Mouse (Mus musculus) liver, embryonic 18 days (tissue): ENCODE results near the gene Olfr94. TPM values are rescaled to one million over a fixed set of nuclear protein-coding genes. Genes with fewer than 3 reads are reported as not detected.

Experiments
- polyA plus RNA-seq: library from polyadenylated mRNA; depleted of rRNA; stranded (reverse); fragments of >200 nt; gene quantifications from 2 replicates; pipeline ENCODE4 v1.2.3, GENCODE M21; 2012; rRNA removed

Gene Olfr94
- not detected in 2 replicates for polyA plus RNA-seq

GRCm38 (mm10) chr17:37200894-37201293 is at the start of gene Olfr94:
TSS of gene Olfr94 (minus strand) at chr17:37200994.

GRCm38 (mm10) chr17:37237230-37237629 is 36.4 kb upstream of the Olfr94 start, which contains the start of gene Olfr97:
TSS of gene Olfr97 (minus strand) at chr17:37237330.

GRCm38 (mm10) chr17:37219846-37220245 is 19.1 kb upstream of the Olfr94 start, which contains the start of gene Olfr96:
TSS of gene Olfr96 (plus strand) at chr17:37220146.

GRCm38 (mm10) chr17:37213018-37213417 is 12.2 kb upstream of the Olfr94 start, which contains the start of gene Olfr95:
TSS of gene Olfr95 (minus strand) at chr17:37213118.

GRCm38 (mm10) chr17:37193656-37194055 is 7.1 kb downstream of the Olfr94 start, which contains the start of gene Ubd:
TSS of gene Ubd (plus strand) at chr17:37193892.

GRCm38 (mm10) chr17:37161394-37161793 is 39.4 kb downstream of the Olfr94 start, which contains the start of gene Olfr93:
TSS of gene Olfr93 (minus strand) at chr17:37161494.

Other genes starting within 250 kb of the Olfr94 start
- 31.3 and 33.2 TPM in 2 replicates for gene Ppp1r11, start 249.3 kb downstream of the Olfr94 start, polyA plus RNA-seq
- gene Znrd1, start 242.4 kb downstream of the Olfr94 start, polyA plus RNA-seq = 15.5 and 17.6 TPM in 2 replicates
- gene Znrd1as, start 242.4 kb downstream of the Olfr94 start, polyA plus RNA-seq = 3.4 and 4.2 TPM in 2 replicates
- not detected in 2 replicates for gene 2410137M14Rik, start 219.8 kb downstream of the Olfr94 start, polyA plus RNA-seq
- gene H2-M5, start 211.5 kb downstream of the Olfr94 start, polyA plus RNA-seq = 0.08 and 0.10 TPM in 2 replicates
- 4.5 and 5.2 TPM in 2 replicates for gene Zfp57, start 199.8 kb downstream of the Olfr94 start, polyA plus RNA-seq
- not detected in 2 replicates for gene Mog, start 177.6 kb downstream of the Olfr94 start, polyA plus RNA-seq
- 3.1 and 5.1 TPM in 2 replicates for gene Gabbr1, start 155.0 kb downstream of the Olfr94 start, polyA plus RNA-seq
- not detected in 2 replicates for gene Olfr90, start 112.5 kb downstream of the Olfr94 start, polyA plus RNA-seq
- gene Olfr91, start 102.7 kb downstream of the Olfr94 start, polyA plus RNA-seq = not detected in 2 replicates
- not detected in 2 replicates for gene Olfr92, start 80.9 kb downstream of the Olfr94 start, polyA plus RNA-seq
- gene Olfr93, start 39.5 kb downstream of the Olfr94 start, polyA plus RNA-seq = not detected in 2 replicates
- 0.46 and 0.68 TPM in 2 replicates for gene Ubd, start 7.1 kb downstream of the Olfr94 start, polyA plus RNA-seq
- gene Olfr95, start 12.1 kb upstream of the Olfr94 start, polyA plus RNA-seq = not detected in 2 replicates
- not detected in 2 replicates for gene Olfr96, start 19.2 kb upstream of the Olfr94 start, polyA plus RNA-seq
- gene Olfr97, start 36.3 kb upstream of the Olfr94 start, polyA plus RNA-seq = not detected in 2 replicates
- not detected in 2 replicates for gene Olfr98, start 62.8 kb upstream of the Olfr94 start, polyA plus RNA-seq
- gene H2-M3, start 69.2 kb upstream of the Olfr94 start, polyA plus RNA-seq = 2.6 and 3.0 TPM in 2 replicates
- gene Olfr99, start 82.5 kb upstream of the Olfr94 start, polyA plus RNA-seq = not detected in 2 replicates
- gene Olfr101, start 103.3 kb upstream of the Olfr94 start, polyA plus RNA-seq = not detected in 2 replicates
- not detected in 2 replicates for gene Olfr102, start 116.1 kb upstream of the Olfr94 start, polyA plus RNA-seq
- not detected in 2 replicates for gene Olfr103, start 138.7 kb upstream of the Olfr94 start, polyA plus RNA-seq
- not detected in 2 replicates for gene Olfr104-ps, start 158.6 kb upstream of the Olfr94 start, polyA plus RNA-seq
- gene Olfr105-ps, start 178.0 kb upstream of the Olfr94 start, polyA plus RNA-seq = not detected in 2 replicates
- not detected in 2 replicates for gene Olfr106-ps, start 189.4 kb upstream of the Olfr94 start, polyA plus RNA-seq
- not detected in 2 replicates for gene Olfr107, start 198.2 kb upstream of the Olfr94 start, polyA plus RNA-seq
- not detected in 2 replicates for gene Olfr108, start 244.5 kb upstream of the Olfr94 start, polyA plus RNA-seq